Mouse (Mus musculus): ENCODE measurements around the gene Ankdd1a. TPM values are rescaled to one million over a fixed set of nuclear protein-coding genes. Genes with fewer than 3 reads are reported as not detected.

Gene Ankdd1a
- polyA plus RNA-seq, 1 experiment from 2014 or later: not detected

DNA sequence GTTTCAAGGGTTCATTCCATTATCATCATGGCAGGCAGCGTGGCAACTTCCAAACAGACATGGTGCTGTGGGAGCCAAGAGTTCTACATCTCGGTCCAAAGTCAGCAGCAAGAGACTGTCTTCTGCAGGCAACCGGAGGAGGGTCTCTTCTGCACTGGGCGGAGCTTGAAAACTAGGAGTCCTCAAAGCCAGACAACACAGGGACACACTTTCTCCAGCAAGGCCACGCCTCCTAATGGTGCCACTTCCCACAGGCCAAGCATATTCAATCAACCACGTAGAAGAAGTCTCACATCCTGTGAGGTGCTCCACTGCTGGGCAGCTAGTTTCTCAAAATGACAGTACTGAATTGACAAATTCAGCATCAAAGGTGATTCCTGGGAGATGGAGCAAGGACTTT is 72.0 kb downstream of the Ankdd1a start:
- Histone ChIP-seq H3K27ac (replicated peaks) (no peak overlapping the region), H3K9ac (no peak overlapping the region), H3K4me2 (no peak overlapping the region), H3K9me3 (no peaks in the 10 kb centered on the region), H3K36me3 (peaks cover 92% of the 10 kb centered on the region), H3K4me3 (no peak overlapping the region), H3K4me1 (no peaks in the 10 kb centered on the region), H3K27me3 (replicated peaks) (no peaks in the 10 kb centered on the region)
- no peak for ATAC-seq (ENCODE audit: extremely low read depth, insufficient number of reproducible peaks, low FRiP score, low TSS enrichment)
- 84% methylated on average over 6 of the region's 6 CpGs for WGBS

DNA sequence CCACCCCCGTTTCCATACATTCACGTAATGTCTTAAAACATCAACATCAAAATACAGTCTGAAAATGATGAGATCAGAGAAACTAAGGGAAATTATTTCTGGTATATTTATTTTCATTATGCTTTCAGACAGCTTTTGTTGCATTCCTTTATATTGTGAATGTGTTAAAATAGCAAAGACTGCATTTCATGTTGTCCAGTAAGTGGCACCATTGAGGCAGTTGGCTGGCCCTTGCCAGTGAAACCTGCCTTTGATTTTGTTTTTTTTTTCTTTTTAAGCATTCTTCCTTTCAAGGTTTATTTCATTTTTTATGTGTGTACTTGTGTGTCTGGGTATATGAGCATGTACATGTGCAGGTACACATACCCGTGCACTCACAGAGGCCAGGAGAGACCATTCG is 75.3 kb downstream of the Ankdd1a start:
- no peak overlapping the region for H3K4me2 ChIP-seq
- H3K4me1 ChIP-seq: no peaks in the 10 kb centered on the region
- no peaks in the 10 kb centered on the region for H3K27me3 ChIP-seq (replicated peaks)
- no peak overlapping the region for H3K4me3 ChIP-seq
- no peaks in the 10 kb centered on the region for H3K9me3 ChIP-seq
- WGBS: 95% methylated on average over 4 of the region's 4 CpGs
- H3K9ac ChIP-seq: no peak overlapping the region
- H3K36me3 ChIP-seq: peaks cover 89% of the 10 kb centered on the region
- no peak overlapping the region for H3K27ac ChIP-seq (replicated peaks)
- no peak for ATAC-seq (ENCODE audit: extremely low read depth, insufficient number of reproducible peaks, low FRiP score, low TSS enrichment)

Other genes with a start within 250 kb of the Ankdd1a start
- gene Clpx, start 225.9 kb downstream of the Ankdd1a start, polyA plus RNA-seq (2015; fragmentation: Nextera tagmentation; extraction: Ambion mirVana): 40.4 and 41.3 TPM in 2 replicates
- gene Pdcd7, start 174.1 kb downstream of the Ankdd1a start, polyA plus RNA-seq (2015; fragmentation: Nextera tagmentation; extraction: Ambion mirVana): 5.3 and 5.9 TPM in 2 replicates
- 0.34 TPM in 1 of 2 replicates, not detected in the other for gene Ubap1l, start 159.2 kb downstream of the Ankdd1a start, polyA plus RNA-seq (2015; fragmentation: Nextera tagmentation; extraction: Ambion mirVana)
- 1.7 and 2.3 TPM in 2 replicates for gene Kbtbd13, start 128.5 kb downstream of the Ankdd1a start, polyA plus RNA-seq (2015; fragmentation: Nextera tagmentation; extraction: Ambion mirVana)
- 5.0 and 5.2 TPM in 2 replicates for gene Rasl12, start 121.7 kb downstream of the Ankdd1a start, polyA plus RNA-seq (2015; fragmentation: Nextera tagmentation; extraction: Ambion mirVana)
- not detected in 2 replicates for gene Slc51b, start 97.2 kb downstream of the Ankdd1a start, polyA plus RNA-seq (2015; fragmentation: Nextera tagmentation; extraction: Ambion mirVana)
- gene Mtfmt, start 84.4 kb downstream of the Ankdd1a start, polyA plus RNA-seq (2015; fragmentation: Nextera tagmentation; extraction: Ambion mirVana): 11.8 and 15.9 TPM in 2 replicates
- gene Spg21, start 59.2 kb downstream of the Ankdd1a start, polyA plus RNA-seq (2015; fragmentation: Nextera tagmentation; extraction: Ambion mirVana): 55.4 and 62.2 TPM in 2 replicates
- 10.7 and 11.9 TPM in 2 replicates for gene Plekho2, start 59.8 kb upstream of the Ankdd1a start, polyA plus RNA-seq (2015; fragmentation: Nextera tagmentation; extraction: Ambion mirVana)
- gene Pif1, start 67.0 kb upstream of the Ankdd1a start, polyA plus RNA-seq (2015; fragmentation: Nextera tagmentation; extraction: Ambion mirVana): 10.3 and 11.8 TPM in 2 replicates
- gene Rbpms2, start 109.5 kb upstream of the Ankdd1a start, polyA plus RNA-seq (2015; fragmentation: Nextera tagmentation; extraction: Ambion mirVana): 106 and 109 TPM in 2 replicates
- 249 and 267 TPM in 2 replicates for gene Oaz2, start 147.8 kb upstream of the Ankdd1a start, polyA plus RNA-seq (2015; fragmentation: Nextera tagmentation; extraction: Ambion mirVana)